Mouse (Mus musculus) myocyte (in vitro differentiated cells): ENCODE results near the gene Tbxas1.

Source experiments
- CEBPB ChIP-seq: IDR thresholded peaks from 2 replicates; pipeline ENCODE4 v1.6.1; 2011; ENCODE audit warnings: mild to moderate bottlenecking, moderate library complexity; ENCODE audit not compliant: poor library complexity, insufficient read depth, severe bottlenecking
- MAX ChIP-seq: IDR thresholded peaks from one replicate; pipeline ENCODE4 v1.6.1; 2011; ENCODE audit warnings: low read depth, mild to moderate bottlenecking, control low read depth
- MYOD1 ChIP-seq, 3 experiments: IDR thresholded peaks; one replicate each; pipeline ENCODE4 v1.6.1; 2011; ENCODE audit warnings: control low read depth in 2 of 3, low read depth in 2 of 3, mild to moderate bottlenecking in 2 of 3, moderate library complexity in 1 of 3; ENCODE audit not compliant: insufficient read length in 2 of 3, control insufficient read depth in 1 of 3
- POLR2A ChIP-seq: IDR thresholded peaks from one replicate; pipeline ENCODE4 v1.6.1; 2011; ENCODE audit warnings: low read depth, mild to moderate bottlenecking, control low read depth, moderate library complexity; ENCODE audit not compliant: insufficient read length
- TCF12 ChIP-seq: IDR thresholded peaks from one replicate; pipeline ENCODE4 v1.6.1; 2011; ENCODE audit warnings: mild to moderate bottlenecking, control low read depth; ENCODE audit not compliant: poor library complexity, insufficient read depth, severe bottlenecking

DNA sequence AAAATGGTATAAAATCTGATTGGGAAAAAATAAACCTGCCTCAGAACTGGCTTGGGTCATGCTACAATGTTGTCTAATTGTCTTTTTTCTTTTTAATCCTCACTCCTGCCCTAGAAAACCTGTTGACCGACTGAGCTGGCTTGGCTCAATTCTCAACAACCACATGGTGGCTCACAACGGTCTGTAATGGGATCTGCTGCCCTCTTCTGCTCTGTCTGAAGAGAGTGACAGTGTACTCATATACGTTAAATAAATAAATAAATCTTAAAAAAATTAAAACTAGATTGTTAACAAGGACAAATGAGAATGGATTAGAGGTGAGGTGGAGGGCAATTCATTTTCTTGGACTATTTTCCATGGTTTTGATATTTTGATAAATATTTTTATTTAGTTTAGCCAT, 245.5 kb downstream of the Tbxas1 start:
- TF ChIP-seq MAX, result no peak
- no peak for TF ChIP-seq TCF12
- no peak for TF ChIP-seq POLR2A
- TF ChIP-seq CEBPB, result no peak
- no peak for TF ChIP-seq MYOD1 (IDR thresholded peaks at IDR 0.05; ENCODE audit: control insufficient read depth in 1 of 3, insufficient read length in 2 of 3, low read depth in 2 of 3)
